Mouse (Mus musculus) heart, adult 2 months (tissue): ENCODE measurements around the gene BC034090. TPM values are rescaled to one million over a fixed set of nuclear protein-coding genes. Genes with fewer than 3 reads are reported as not detected.
A peak's percentile ranks its signal among the peaks of the same experiment; 100 is the strongest.

Source experiments
- DNase-seq, 2 experiments: peaks; one replicate each; pipeline ENCODE4 v3.0.0; 2021
- H3K27ac ChIP-seq: fragments of 200-600 bp; 2 replicates; pipeline ENCODE4 v1.8.1; 2022
- H3K27me3 ChIP-seq: fragments of 200-500 bp; 2 replicates; pipeline ENCODE4 v1.6.1; 2012; ENCODE audit warnings: mild to moderate bottlenecking, low read length, inconsistent platforms, mixed read lengths; ENCODE audit not compliant: control insufficient read depth, insufficient read depth
- H3K36me3 ChIP-seq: fragments of 200-500 bp; 2 replicates; pipeline ENCODE4 v1.6.1; 2012; ENCODE audit warnings: low read length, inconsistent platforms; ENCODE audit not compliant: control insufficient read depth, insufficient read depth
- H3K4me1 ChIP-seq: fragments of 200-500 bp; 2 replicates; pipeline ENCODE4 v1.6.1; 2011; ENCODE audit warnings: low read length; ENCODE audit not compliant: control insufficient read depth, insufficient read depth
- H3K4me3 ChIP-seq: fragments of 200-600 bp; 2 replicates; pipeline ENCODE4 v1.8.1; 2022
- H3K79me2 ChIP-seq: fragments of 200-500 bp; replicated peaks from 2 replicates; pipeline ENCODE4 v1.6.1; 2012; ENCODE audit warnings: mild to moderate bottlenecking, inconsistent platforms, low read length, moderate library complexity, mixed read lengths; ENCODE audit not compliant: control insufficient read depth, insufficient read depth
- H3K9ac ChIP-seq: fragments of 200-500 bp; 2 replicates; pipeline ENCODE4 v1.6.1; 2012; ENCODE audit warnings: low read depth, mild to moderate bottlenecking, control low read depth, inconsistent platforms, low read length, mixed read lengths
- CTCF ChIP-seq: fragments of 200-600 bp; IDR thresholded peaks from 2 replicates; pipeline ENCODE4 v1.8.1; 2022; ENCODE audit warnings: antibody characterized with exemption, mild to moderate bottlenecking, moderate library complexity
- EP300 ChIP-seq: fragments of 200-500 bp; IDR thresholded peaks from 2 replicates; pipeline ENCODE4 v1.6.1; 2011; ENCODE audit warnings: low read depth, low read length, control low read depth; ENCODE audit not compliant: insufficient read depth
- POLR2A ChIP-seq: fragments of 200-500 bp; IDR thresholded peaks from 2 replicates; pipeline ENCODE4 v1.6.1; 2011; ENCODE audit warnings: mild to moderate bottlenecking, low read depth, low read length, control low read depth; ENCODE audit not compliant: insufficient read depth
- WGBS: fragments of 180-500 bp; shearing (Covaris S2); methylation state at CpG from one replicate; pipeline ENCODE4 v1.1.7; 2018; 5-methylcytosine and 5-hydroxymethylcytosine counted together
- intact Hi-C: fragments of 180-260 bp; cut with DNase I; formaldehyde crosslinking; loops from one replicate; pipeline ENCODE4 v1.15.1; 2025
- polyA plus RNA-seq: library from polyadenylated mRNA; depleted of rRNA; stranded (reverse); fragments of >200 nt; gene quantifications from 2 replicates; pipeline ENCODE4 v1.2.3, GENCODE M21; 2012
- total RNA-seq, 2 experiments: library from RNA; stranded (reverse); gene quantifications; 2 replicates each; pipeline ENCODE4 v1.2.3; 2021

BC034090 gene
- total and polyA plus RNA-seq, 3 experiments = 31.8 to 37.5 (median 37.2) TPM

DNA sequence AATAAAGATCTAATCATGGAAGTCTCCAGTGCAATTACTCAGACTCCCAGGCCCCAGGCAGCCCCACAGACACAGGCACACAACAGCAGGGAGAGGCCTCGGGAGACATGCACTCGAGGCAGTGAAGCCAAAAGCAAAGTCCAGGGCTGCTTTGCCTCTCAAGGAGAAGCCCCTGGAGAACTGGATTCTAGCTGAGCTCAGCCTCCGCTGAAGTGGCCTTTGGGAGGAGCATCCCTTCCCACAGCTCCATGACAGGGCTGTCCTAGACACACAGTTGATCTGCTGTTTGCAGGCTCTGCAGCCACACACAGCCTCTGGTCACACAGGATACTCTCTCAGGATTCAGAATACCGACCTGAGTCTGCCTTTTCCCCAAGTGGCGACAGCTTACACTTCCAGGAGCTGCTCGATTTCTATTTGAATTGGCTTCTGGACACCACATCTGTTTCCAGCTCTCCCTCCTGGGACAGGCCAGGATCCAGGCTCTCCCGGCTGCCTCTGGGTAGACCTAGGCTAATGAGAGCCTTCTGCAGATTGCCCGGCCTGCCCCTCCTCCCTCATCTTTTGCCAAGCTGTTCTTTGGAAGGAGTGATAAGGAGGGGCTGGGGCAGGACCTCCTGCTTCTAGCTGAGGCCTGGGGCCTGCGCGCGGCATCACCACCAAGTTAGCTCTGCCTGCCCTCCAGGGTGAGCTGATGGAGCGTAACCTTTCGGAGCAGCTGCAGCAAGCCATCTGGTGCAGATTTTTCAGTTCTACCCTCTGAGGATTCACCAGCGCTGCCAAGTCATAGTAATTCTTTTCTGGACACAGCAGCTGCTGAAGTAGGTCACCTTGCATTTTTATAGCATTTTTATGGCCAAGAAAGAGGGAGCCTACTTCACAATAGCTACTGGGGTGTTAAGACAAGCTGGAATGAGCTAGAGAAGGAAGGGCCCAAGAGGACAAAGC is 14.5 kb downstream of the BC034090 start:
- Histone ChIP-seq H3K4me3 (no peak overlapping the region), H3K36me3 (no peaks in the 10 kb centered on the region), H3K4me1 (peaks cover 17% of the 10 kb centered on the region), H3K79me2 (no peaks in the 10 kb centered on the region), H3K9ac (no peak overlapping the region), H3K27ac (peak overlapping the region; percentile 31), H3K27me3 (no peaks in the 10 kb centered on the region)
- WGBS = 32% methylated on average over 14 of the region's 14 CpGs
- TF ChIP-seq POLR2A = no peak
- DNase-seq = peak; percentile 72 to 83
- intact Hi-C loops = loop anchor here (10.0 kb wide), 1 partner anchor 445 kb away; no protein-coding TSS in a partner anchor

GRCm38 (mm10) chr1:155223849-155224554 is 20.2 kb downstream of the BC034090 start:
- WGBS = 27% methylated on average over 16 of the region's 16 CpGs
- Histone ChIP-seq H3K79me2 (no peaks in the 10 kb centered on the region; the same call in 1 of the 2 replicates), H3K4me3 (no peak overlapping the region), H3K4me1 (peaks cover 5% of the 10 kb centered on the region), H3K27me3 (no peaks in the 10 kb centered on the region), H3K27ac (peak overlapping the region; percentile 24; the same call in 1 of the 2 replicates), H3K36me3 (no peaks in the 10 kb centered on the region), H3K9ac (no peak overlapping the region)
- intact Hi-C loops = loop anchor here (1.0 kb wide), 1 partner anchor 57 kb away; no protein-coding TSS in a partner anchor
- TF ChIP-seq CTCF (peak; percentile 99; the same call in 1 of the 2 replicates), EP300 (0 out of 2 replicates have a peak, but pooled peaks have one; percentile 50), POLR2A (no peak)
- peak; percentile 80 to 84 for DNase-seq

DNA sequence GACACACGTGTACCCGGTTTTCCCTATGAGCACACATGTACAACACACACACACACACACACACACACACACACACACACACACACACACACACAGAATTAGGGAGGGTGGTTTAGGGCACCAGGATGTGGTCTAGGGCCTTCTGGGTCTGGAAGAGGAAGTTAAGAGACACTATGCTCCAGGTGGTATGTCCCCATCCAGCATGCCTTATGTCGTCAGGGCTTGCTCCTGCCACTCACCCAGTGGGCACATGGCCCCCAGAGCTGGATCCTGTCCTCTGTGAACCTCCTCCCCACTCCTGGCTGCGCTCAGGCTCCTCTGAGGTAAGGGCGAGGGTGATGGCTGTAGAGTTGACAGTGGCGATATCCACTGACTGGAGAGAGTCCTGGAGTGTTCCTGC is 21.2 kb downstream of the BC034090 start:
- Histone ChIP-seq H3K27me3 (no peaks in the 10 kb centered on the region), H3K4me1 (peaks cover 5% of the 10 kb centered on the region), H3K9ac (no peak overlapping the region), H3K36me3 (no peaks in the 10 kb centered on the region), H3K4me3 (no peak overlapping the region), H3K79me2 (no peaks in the 10 kb centered on the region; the same call in 1 of the 2 replicates), H3K27ac (no peak overlapping the region)
- DNase-seq = no peak
- intact Hi-C loops = no loop called here
- 87% methylated on average over 6 of the region's 6 CpGs for WGBS
- TF ChIP-seq EP300 (no peak), POLR2A (no peak), CTCF (no peak)

DNA sequence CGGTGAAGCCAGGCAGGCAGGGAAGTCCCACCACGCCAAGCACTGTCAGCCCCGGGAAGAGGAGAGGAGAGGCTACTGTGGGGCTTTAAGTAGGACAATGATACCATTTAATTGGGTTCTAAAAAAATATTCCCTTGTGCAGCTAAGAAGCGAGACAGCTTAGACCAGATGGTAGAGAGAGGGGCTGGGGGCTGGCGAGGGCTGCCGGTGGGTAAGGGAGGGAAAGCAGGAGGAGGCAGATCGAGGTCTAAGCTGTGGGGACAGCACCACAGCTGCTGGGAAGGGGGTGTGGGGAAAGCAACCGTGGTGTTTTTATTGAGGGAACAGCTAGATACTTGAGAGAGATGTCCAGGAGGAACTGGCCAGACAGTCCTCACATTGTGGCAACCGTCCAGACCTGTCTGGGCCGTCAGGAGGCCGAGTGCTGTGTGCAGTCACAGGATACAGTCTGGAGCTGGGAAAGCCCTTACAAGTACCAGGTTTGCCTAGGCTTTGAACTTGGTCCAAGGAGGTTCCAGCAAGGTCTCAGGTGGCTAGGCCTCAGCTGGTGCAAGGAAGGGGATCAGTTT is 22.1 kb downstream of the BC034090 start:
- Histone ChIP-seq H3K36me3 (no peaks in the 10 kb centered on the region), H3K4me3 (no peak overlapping the region), H3K9ac (no peak overlapping the region), H3K27me3 (no peaks in the 10 kb centered on the region), H3K27ac (no peak overlapping the region), H3K4me1 (peaks cover 5% of the 10 kb centered on the region), H3K79me2 (no peaks in the 10 kb centered on the region; the same call in 1 of the 2 replicates)
- intact Hi-C loops = no loop called here
- peak in 1 of 2 experiments; percentile 60 for DNase-seq
- WGBS = 56% methylated on average over 11 of the region's 11 CpGs
- TF ChIP-seq EP300 (0 out of 2 replicates have a peak, but pooled peaks have one; percentile 29), CTCF (no peak), POLR2A (no peak)

GRCm38 (mm10) chr1:155218924-155219323 is 25.3 kb downstream of the BC034090 start:
- H3K9ac ChIP-seq = no peak overlapping the region
- intact Hi-C loops = loop anchor here (1.0 to 5.0 kb wide), 4 partner anchors 79 to 193 kb away; partner anchors contain the start of gene Ier5
- no peaks in the 10 kb centered on the region for H3K36me3 ChIP-seq
- WGBS = 68% methylated on average over 5 of the region's 5 CpGs
- H3K4me1 ChIP-seq = peaks cover 4% of the 10 kb centered on the region
- no peaks in the 10 kb centered on the region for H3K27me3 ChIP-seq
- no peak for DNase-seq
- no peaks in the 10 kb centered on the region; the same call in 1 of the 2 replicates for H3K79me2 ChIP-seq
- no peak overlapping the region for H3K27ac ChIP-seq
- TF ChIP-seq CTCF = no peak
- no peak for TF ChIP-seq POLR2A
- no peak for TF ChIP-seq EP300
- no peak overlapping the region for H3K4me3 ChIP-seq
